Mouse (Mus musculus) common myeloid progenitor, adult 5-6 weeks (primary cell): ENCODE measurements around the gene Gm42791. TPM values are rescaled to one million over a fixed set of nuclear protein-coding genes. Genes with fewer than 3 reads are reported as not detected.
A peak's percentile ranks its signal among the peaks of the same experiment; 100 is the strongest.

Experiments used
- ATAC-seq: replicated peaks from 2 replicates; pipeline ENCODE4 v1.8.0; 2016; ENCODE audit warnings: low read depth, mild to moderate bottlenecking, moderate TSS enrichment, inconsistent platforms; ENCODE audit not compliant: poor library complexity, severe bottlenecking
- total RNA-seq: library from RNA; stranded (forward); fragments of 200-1000, 187-1606 nt; gene quantifications from 2 replicates; pipeline ENCODE4 v1.2.3, GENCODE M21; 2017

Gene Gm42791
- not detected in 2 replicates for total RNA-seq

- ATAC-seq = peak; percentile 84
These were observed at the start of gene Gm42791 for GRCm38 (mm10) chr5:148994706-148995414. Gm42791 (minus strand) TSS chr5:148995147.

GRCm38 (mm10) chr5:149044067-149044466 lies 49.1 kb upstream of the Gm42791 start:
- ATAC-seq = no peak

- no peak for ATAC-seq
These were observed 48.3 kb upstream of the Gm42791 start for GRCm38 (mm10) chr5:149043240-149043639.

GRCm38 (mm10) chr5:149039825-149040224 lies 44.9 kb upstream of the Gm42791 start:
- 0 out of 2 replicates have a peak, but pooled peaks have one; percentile 24 for ATAC-seq

- peak; percentile 39; the same call in 1 of the 2 replicates for ATAC-seq
These were observed 42.8 kb upstream of the Gm42791 start for GRCm38 (mm10) chr5:149037729-149038128.

GRCm38 (mm10) chr5:149036920-149037319 lies 42.0 kb upstream of the Gm42791 start:
- no peak for ATAC-seq

GRCm38 (mm10) chr5:149032438-149032837 lies 37.5 kb upstream of the Gm42791 start:
- ATAC-seq = no peak

GRCm38 (mm10) chr5:149031199-149031750 lies 36.3 kb upstream of the Gm42791 start:
- ATAC-seq = peak; percentile 79

GRCm38 (mm10) chr5:149030103-149030502 lies 35.2 kb upstream of the Gm42791 start:
- ATAC-seq = peak; percentile 29

- ATAC-seq = no peak
These were observed 33.4 kb upstream of the Gm42791 start for GRCm38 (mm10) chr5:149028394-149028793.

GRCm38 (mm10) chr5:149027389-149027788 lies 32.4 kb upstream of the Gm42791 start:
- ATAC-seq = no peak

- ATAC-seq = 0 out of 2 replicates have a peak, but pooled peaks have one; percentile 39
These were observed 26.2 kb upstream of the Gm42791 start for GRCm38 (mm10) chr5:149021120-149021519.

- ATAC-seq = no peak
These were observed 25.7 kb upstream of the Gm42791 start for GRCm38 (mm10) chr5:149020681-149021062.

GRCm38 (mm10) chr5:149020059-149020680 lies 25.2 kb upstream of the Gm42791 start:
- no peak for ATAC-seq

- ATAC-seq = peak; percentile 22; the same call in 1 of the 2 replicates
These were observed 22.9 kb upstream of the Gm42791 start for GRCm38 (mm10) chr5:149017666-149018415.

GRCm38 (mm10) chr5:149017181-149017580 lies 22.2 kb upstream of the Gm42791 start:
- no peak for ATAC-seq

GRCm38 (mm10) chr5:149016261-149016660 lies 21.3 kb upstream of the Gm42791 start:
- no peak for ATAC-seq

- ATAC-seq = peak; percentile 71
These were observed 20.6 kb upstream of the Gm42791 start for GRCm38 (mm10) chr5:149015335-149016201.

GRCm38 (mm10) chr5:149014600-149015268 lies 19.8 kb upstream of the Gm42791 start:
- no peak for ATAC-seq
